Mouse (Mus musculus): ENCODE measurements at regions not wholly inside any gene's neighbourhood (a gene's known extent, or its start where the extent isn't known, plus 50 kb on each side); places are given as distances from the start of the nearest gene placed in this dataset.
A peak's percentile ranks its signal among the peaks of the same experiment; 100 is the strongest.

GRCm38 (mm10) chr19:24622776-24623175 is 51.0 kb upstream of the Tmem252 start:
- DNase-seq, result no peak

GRCm38 (mm10) chr19:24622309-24622708 is 51.5 kb upstream of the Tmem252 start:
- no peak for DNase-seq

- DNase-seq, result peak; percentile 37
Measured at GRCm38 (mm10) chr19:24621610-24622220, 52.1 kb upstream of the Tmem252 start.

- no peak for DNase-seq
Measured at GRCm38 (mm10) chr19:24615762-24616310, 58.0 kb upstream of the Tmem252 start.

GRCm38 (mm10) chr19:24607884-24608283 is 52.2 kb upstream of the Pip5k1b start:
- DNase-seq, result no peak

- DNase-seq, result no peak
Measured at GRCm38 (mm10) chr19:24606390-24606976, 50.8 kb upstream of the Pip5k1b start.

Data from right cerebral cortex, postnatal 25 days (tissue).